Comparison of ENCODE assay signal across 9 mouse cellular contexts in the genomic region with DNA sequence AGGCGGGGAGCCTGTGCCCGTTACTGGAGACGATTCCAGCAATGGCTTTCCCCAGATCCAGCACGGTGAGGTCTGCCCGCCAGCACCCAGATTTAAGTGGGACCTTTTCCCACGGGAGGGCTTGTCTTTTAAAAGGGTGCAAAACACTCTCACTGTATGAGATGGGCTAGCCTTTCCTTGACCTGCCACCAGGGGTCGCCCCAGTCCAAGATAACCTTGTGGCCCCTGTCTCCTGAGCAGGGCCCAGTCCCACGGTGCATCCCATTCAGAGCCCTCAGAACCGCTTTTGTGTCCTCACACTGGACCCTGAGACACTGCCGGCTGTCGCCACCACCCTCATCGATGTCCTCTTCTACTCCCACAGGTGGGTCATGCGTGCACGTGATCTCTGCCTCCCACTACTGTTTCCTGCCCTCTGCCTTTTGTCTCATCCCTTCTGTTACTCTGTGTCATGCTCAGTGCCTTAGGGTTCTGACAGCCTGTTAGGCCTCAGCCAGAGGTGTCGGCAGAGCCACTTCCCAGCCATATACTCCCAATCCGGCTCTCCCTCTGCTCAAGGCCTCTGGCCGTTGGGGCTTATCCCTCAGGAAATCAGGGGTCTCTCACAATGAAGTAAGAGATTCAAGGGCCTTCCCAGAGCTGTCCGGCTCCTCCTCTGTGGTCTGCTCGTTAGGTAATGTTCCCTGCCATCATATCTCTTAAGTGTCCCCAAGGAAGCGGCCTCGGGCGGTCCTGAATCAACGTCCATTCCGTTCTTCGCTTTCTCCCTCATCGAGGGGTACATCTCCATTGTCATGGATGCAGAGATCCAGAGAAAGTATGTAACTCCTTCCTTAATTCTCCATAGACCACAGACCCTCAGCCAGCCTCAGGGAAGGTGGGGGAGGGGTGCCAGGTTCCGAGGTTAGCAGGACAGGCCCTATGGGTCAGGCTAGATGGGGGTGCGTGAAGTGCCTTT. TPM values are rescaled to one million over a fixed set of nuclear protein-coding genes. Genes with fewer than 3 reads are reported as not detected.
DNase-seq lines count a peak whose midpoint lies in the region; ATAC-seq and TF ChIP-seq lines count a peak whose summit lies in the region.
"Had no signal": no experiment of that assay in that cellular context is flagged by ENCODE, and none has a peak within 500 bp of the region (broad histone marks: within the 10 kb centered on the region; RNA-seq: fewer than 3 reads in every experiment).

No protein-coding gene starts in this region.

- peak; percentile 94 for TF ChIP-seq CTCF in spleen, adult 2 months (IDR thresholded peaks at IDR 0.05; ENCODE audit: extremely low read depth, insufficient read depth, insufficient read length, insufficient replicate concordance)

- H3K4me2 ChIP-seq in heart, embryonic 12.5 days: no peak overlapping the region
- H3K4me2 ChIP-seq: limb, embryonic 15.5 days had no signal

- WGBS in heart, embryonic 12.5 days: 48% methylated on average over 28 of the region's 28 CpGs
- WGBS in spleen, adult 2 months: 56% methylated on average over 28 of the region's 28 CpGs

- ATAC-seq in heart, embryonic 12.5 days (ENCODE audit: insufficient number of reproducible peaks, low FRiP score): no peak
- ATAC-seq in granulocyte monocyte progenitor cell, adult 5-6 weeks (replicated peaks; ENCODE audit: poor library complexity, severe bottlenecking): peak; percentile 48

- DNase-seq in heart, adult 11 months: peak; percentile 97
- peak; percentile 77 for DNase-seq in T-cell, adult 2 months (ENCODE audit: low spot score)
- peak; percentile 91 to 94 for DNase-seq in cerebellum, postnatal 10 days
- DNase-seq in layer of hippocampus, adult 8-10 months (ENCODE audit: low spot score in 2 of 2): peak; percentile 38 to 64
- peak; percentile 76 to 85 for DNase-seq in lung, postnatal 4 days
- peak; percentile 57 to 86 for DNase-seq in spleen, adult 2 months (ENCODE audit: low read depth in 1 of 2, low spot score in 2 of 2)

- no peak overlapping the region for H3K4me3 ChIP-seq in heart, embryonic 12.5 days
- H3K4me3 ChIP-seq in spleen, adult 2 months (ENCODE audit: extremely low read depth, insufficient read depth, insufficient read length): no peak overlapping the region
- H3K4me3 ChIP-seq: limb, embryonic 15.5 days had no signal

- no peaks in the 10 kb centered on the region for H3K9me3 ChIP-seq in heart, embryonic 12.5 days (replicated peaks)
- H3K9me3 ChIP-seq: limb, embryonic 15.5 days had no signal

- H3K27me3 ChIP-seq in heart, embryonic 12.5 days (replicated peaks): peaks cover 13% of the 10 kb centered on the region; the same call in 1 of the 2 replicates
- no peaks in the 10 kb centered on the region for H3K27me3 ChIP-seq in spleen, adult 2 months (ENCODE audit: control insufficient read depth, insufficient read depth, low read length)
- H3K27me3 ChIP-seq: limb, embryonic 15.5 days had no signal

- H3K27ac ChIP-seq in heart, embryonic 12.5 days (ENCODE audit: poor library complexity, severe bottlenecking): no peak overlapping the region
- H3K27ac ChIP-seq in spleen, adult 2 months (ENCODE audit: insufficient read depth, low read length): no peak overlapping the region
- H3K27ac ChIP-seq: limb, embryonic 15.5 days had no signal

- H3K9ac ChIP-seq in heart, embryonic 12.5 days: no peak overlapping the region
- H3K9ac ChIP-seq: limb, embryonic 15.5 days had no signal

- no peaks in the 10 kb centered on the region for H3K36me3 ChIP-seq in heart, embryonic 12.5 days
- H3K36me3 ChIP-seq in spleen, adult 2 months (ENCODE audit: control insufficient read depth, insufficient read depth, low read length): no peaks in the 10 kb centered on the region

- peaks cover 20% of the 10 kb centered on the region for H3K4me1 ChIP-seq in heart, embryonic 12.5 days (replicated peaks)
- peaks cover 8% of the 10 kb centered on the region for H3K4me1 ChIP-seq in spleen, adult 2 months (ENCODE audit: control insufficient read depth, insufficient read depth, insufficient read length)

- no peak for TF ChIP-seq POLR2A in spleen, adult 2 months (IDR thresholded peaks at IDR 0.05; ENCODE audit: low read depth, low read length)

RNA-seq across cellular contexts. Expression of a gene that starts 2.7 kb away (rescaled TPM):
- polyA plus RNA-seq in heart, embryonic 12.5 days (2016; fragmentation: Nextera tagmentation; extraction: Ambion mirVana): 3.4 and 3.8 TPM in 2 replicates
- not detected in 2 replicates for total RNA-seq in granulocyte monocyte progenitor cell, adult 5-6 weeks (2014; fragmentation: Nextera tagmentation)
- 0.10 TPM in 1 of 2 replicates, not detected in the other for total RNA-seq in granulocyte monocyte progenitor cell, adult 5-6 weeks (2017)
- total RNA-seq in layer of hippocampus, adult 8-10 months (2022): 1 to 10 TPM; 3.1 to 5.8 (median 4.9) TPM
- polyA plus RNA-seq in spleen, adult 2 months (2012; rRNA removed): 9.9 and 11.4 TPM in 2 replicates

RNA-seq across cellular contexts. Expression of a gene that starts 15.5 kb away (rescaled TPM):
- polyA plus RNA-seq in heart, embryonic 12.5 days (2016; fragmentation: Nextera tagmentation; extraction: Ambion mirVana): not detected in 2 replicates
- total RNA-seq in granulocyte monocyte progenitor cell, adult 5-6 weeks (2014; fragmentation: Nextera tagmentation): 6.4 and 10.8 TPM in 2 replicates
- total RNA-seq in granulocyte monocyte progenitor cell, adult 5-6 weeks (2017): 16.6 and 18.9 TPM in 2 replicates
- under 1 TPM in 2 of 4 experiments, not detected in 2; 0.65 to 0.93 TPM for total RNA-seq in layer of hippocampus, adult 8-10 months (2022)
- polyA plus RNA-seq in spleen, adult 2 months (2012; rRNA removed): 3.3 and 3.7 TPM in 2 replicates

RNA-seq across cellular contexts. Expression of a gene that starts 34.1 kb away (rescaled TPM):
- polyA plus RNA-seq in heart, embryonic 12.5 days (2016; fragmentation: Nextera tagmentation; extraction: Ambion mirVana): 15.6 TPM in 2 replicates
- total RNA-seq in granulocyte monocyte progenitor cell, adult 5-6 weeks (2014; fragmentation: Nextera tagmentation): 2.9 and 5.2 TPM in 2 replicates
- 5.4 and 9.7 TPM in 2 replicates for total RNA-seq in granulocyte monocyte progenitor cell, adult 5-6 weeks (2017)
- 10 to 100 TPM; 26.7 to 31.7 (median 28.8) TPM for total RNA-seq in layer of hippocampus, adult 8-10 months (2022)
- polyA plus RNA-seq in spleen, adult 2 months (2012; rRNA removed): 46.7 and 53.9 TPM in 2 replicates

RNA-seq across cellular contexts. Expression of a gene that starts 36.6 kb away (rescaled TPM):
- polyA plus RNA-seq in heart, embryonic 12.5 days (2016; fragmentation: Nextera tagmentation; extraction: Ambion mirVana): 0.24 and 0.63 TPM in 2 replicates
- 0.38 and 0.56 TPM in 2 replicates for total RNA-seq in granulocyte monocyte progenitor cell, adult 5-6 weeks (2014; fragmentation: Nextera tagmentation)
- 0.86 and 1.2 TPM in 2 replicates for total RNA-seq in granulocyte monocyte progenitor cell, adult 5-6 weeks (2017)
- 1 to 10 TPM in 3 of 4 experiments, under 1 TPM in 1; 0.71 to 2.8 (median 1.6) TPM for total RNA-seq in layer of hippocampus, adult 8-10 months (2022)
- polyA plus RNA-seq in spleen, adult 2 months (2012; rRNA removed): 0.95 and 1.6 TPM in 2 replicates
